19 mouse cellular contexts compared by ENCODE assay signal in the genomic region with DNA sequence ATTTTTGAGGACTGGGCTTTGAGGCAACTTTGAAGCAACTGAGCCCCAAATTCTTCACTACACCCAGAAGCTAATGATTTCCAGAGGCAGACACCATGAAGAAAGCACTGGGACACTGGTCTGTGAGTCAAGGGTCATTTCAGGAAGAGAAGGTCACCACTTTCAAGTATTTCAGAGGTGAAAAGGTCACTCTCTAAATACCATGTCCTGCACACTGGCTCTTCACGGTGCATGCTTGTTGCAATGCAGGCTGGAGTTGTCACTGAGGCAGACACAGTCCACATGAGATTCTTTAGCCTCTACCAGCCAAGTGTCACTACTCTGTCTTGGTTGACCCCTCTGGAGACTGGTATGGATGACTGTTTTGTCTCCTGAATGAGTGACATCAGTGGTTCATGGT.
A peak's percentile ranks its signal among the peaks of the same experiment; 100 is the strongest.
DNase-seq lines count a peak whose midpoint lies in the region; ATAC-seq lines count a peak whose summit lies in the region.
"Had no signal": no experiment of that assay in that cellular context is flagged by ENCODE, and none has a peak within 500 bp of the region (broad histone marks: within the 10 kb centered on the region; RNA-seq: fewer than 3 reads in every experiment).

No protein-coding gene starts in this region.

- no peaks in the 10 kb centered on the region for H3K27me3 ChIP-seq in embryonic facial prominence, embryonic 10.5 days (replicated peaks; ENCODE audit: low read depth, poor library complexity, severe bottlenecking)
- no peaks in the 10 kb centered on the region for H3K27me3 ChIP-seq in embryonic facial prominence, embryonic 12.5 days

- DNase-seq in embryo, embryonic 10.5 days (ENCODE audit: low spot score), result peak; percentile 45
- no peak for DNase-seq in embryo, embryonic 9.5 days (ENCODE audit: extremely low spot score)
- peak; percentile 66 for DNase-seq in heart, adult 11 months
- DNase-seq in heart, postnatal 14 days, result no peak
- no peak for DNase-seq in embryonic facial prominence, embryonic 10.5 days (ENCODE audit: low spot score)
- no peak for DNase-seq in lung, postnatal 14 days
- DNase-seq in cerebellum, postnatal 36 days, result no peak
- DNase-seq: adrenal gland, adult 2 months; adrenal gland, postnatal 10 days; adrenal gland, postnatal 25 days; cerebellum, adult 11 months; cerebellum, adult 18-20 months; cerebellum, adult 8-10 months; cerebellum, adult 9-11 months; cerebellum, postnatal 14 days; forebrain, postnatal 0 days had no signal

- H3K9me3 ChIP-seq in embryonic facial prominence, embryonic 10.5 days, result no peaks in the 10 kb centered on the region
- no peaks in the 10 kb centered on the region for H3K9me3 ChIP-seq in embryonic facial prominence, embryonic 12.5 days
- H3K9me3 ChIP-seq: forebrain, embryonic 13.5 days; forebrain, embryonic 15.5 days had no signal

- no peak overlapping the region for H3K4me2 ChIP-seq in embryonic facial prominence, embryonic 12.5 days (replicated peaks)
- H3K4me2 ChIP-seq: forebrain, embryonic 13.5 days; forebrain, embryonic 15.5 days had no signal

- ATAC-seq in embryonic facial prominence, embryonic 12.5 days (ENCODE audit: insufficient number of reproducible peaks, insufficient read depth, low FRiP score, low TSS enrichment), result no peak
- ATAC-seq: forebrain, embryonic 13.5 days; forebrain, embryonic 15.5 days; forebrain, postnatal 0 days had no signal

- intact Hi-C loops in heart, postnatal 14 days (cut with DNase I), result loop anchor here (5.0 to 10.0 kb wide), 3 partner anchors 33 to 190 kb away; no protein-coding TSS in a partner anchor

- H3K27ac ChIP-seq in embryonic facial prominence, embryonic 10.5 days (replicated peaks), result peak overlapping the region; percentile 79
- H3K27ac ChIP-seq in embryonic facial prominence, embryonic 12.5 days, result peak overlapping the region; percentile 47; the same call in 1 of the 2 replicates
- H3K27ac ChIP-seq: forebrain, embryonic 13.5 days; forebrain, embryonic 15.5 days had no signal

- H3K36me3 ChIP-seq in embryonic facial prominence, embryonic 10.5 days (replicated peaks), result no peaks in the 10 kb centered on the region
- no peaks in the 10 kb centered on the region for H3K36me3 ChIP-seq in embryonic facial prominence, embryonic 12.5 days
- H3K36me3 ChIP-seq: forebrain, embryonic 15.5 days had no signal

- H3K9ac ChIP-seq in embryonic facial prominence, embryonic 12.5 days, result no peak overlapping the region
- H3K9ac ChIP-seq: forebrain, embryonic 13.5 days; forebrain, embryonic 15.5 days; forebrain, postnatal 0 days had no signal

- no peak overlapping the region for H3K4me3 ChIP-seq in embryonic facial prominence, embryonic 10.5 days
- no peak overlapping the region for H3K4me3 ChIP-seq in embryonic facial prominence, embryonic 12.5 days
- H3K4me3 ChIP-seq: forebrain, embryonic 13.5 days; forebrain, embryonic 15.5 days had no signal

- H3K4me1 ChIP-seq in embryonic facial prominence, embryonic 10.5 days, result peaks cover 55% of the 10 kb centered on the region
- H3K4me1 ChIP-seq in embryonic facial prominence, embryonic 12.5 days, result peaks cover 30% of the 10 kb centered on the region

- 8% methylated on average over 1 of the region's 1 CpGs for WGBS in embryonic facial prominence, embryonic 10.5 days
- 7% methylated on average over 1 of the region's 1 CpGs for WGBS in embryonic facial prominence, embryonic 12.5 days

Comparison
In these comparisons a context has a peak if more than half of its experiments do, and no peak if none do; other contexts are left out.
1. DNase-seq: peak in embryo, embryonic 10.5 days (single experiment) and heart, adult 11 months (single experiment); none in embryo, embryonic 9.5 days (single experiment), heart, postnatal 14 days (0 of 2), embryonic facial prominence, embryonic 10.5 days (single experiment), lung, postnatal 14 days (single experiment) and cerebellum, postnatal 36 days (0 of 2).